Mouse (Mus musculus): Measurements from ENCODE around the gene Ndufs3. TPM values are rescaled to one million over a fixed set of nuclear protein-coding genes. Genes with fewer than 3 reads are reported as not detected.

The Ndufs3 gene
- total RNA-seq (2014; fragmentation: Nextera tagmentation) (200 and 247 TPM in 2 replicates), total RNA-seq (2017) (96.1 and 109 TPM in 2 replicates)

DNA sequence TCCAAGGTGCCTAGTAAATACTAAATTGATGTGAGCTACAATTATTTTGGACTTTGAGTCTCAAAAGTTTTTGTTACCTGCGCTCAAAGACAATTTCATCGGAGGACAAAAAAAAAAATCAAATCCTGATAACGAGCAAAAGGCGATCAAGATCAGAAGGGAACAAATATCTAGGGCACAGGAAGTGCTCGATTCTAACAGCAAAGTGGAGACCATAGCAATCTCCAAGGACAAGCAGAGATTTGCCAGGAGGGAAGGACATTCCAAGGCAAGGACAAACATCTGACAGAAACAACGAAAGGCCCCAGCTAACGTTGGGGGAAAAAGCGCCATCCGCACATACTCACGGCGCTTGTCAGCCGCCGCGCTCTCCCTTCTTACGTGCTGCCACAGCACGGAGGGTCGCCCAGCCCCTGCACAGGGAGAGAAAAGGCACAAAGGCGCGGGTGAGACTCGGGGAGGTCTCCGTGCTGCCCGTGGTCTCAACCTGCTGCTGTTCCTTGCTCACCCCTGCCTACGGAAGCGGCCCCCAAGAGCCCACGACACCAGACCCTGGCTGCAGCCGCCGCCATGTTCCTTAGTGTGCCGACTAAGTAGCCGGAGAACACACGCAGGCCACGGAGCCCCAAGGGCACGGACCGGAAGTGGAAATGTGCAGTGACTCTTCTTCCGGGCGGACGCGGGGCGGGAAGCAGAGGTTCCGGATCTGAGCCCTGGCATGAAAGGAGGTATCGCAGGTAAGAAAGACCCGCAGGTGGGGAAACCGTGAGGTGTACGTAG is at the start of gene Ndufs3, which contains the start of gene Kbtbd4:
Ndufs3 (minus strand) TSS at position 752 of the 780 bp plus-strand sequence.
Kbtbd4 (plus strand) TSS at position 665 of the 780 bp plus-strand sequence.
- ATAC-seq (replicated peaks; ENCODE audit: low FRiP score, low TSS enrichment, poor library complexity, severe bottlenecking): peak; percentile 93

DNA sequence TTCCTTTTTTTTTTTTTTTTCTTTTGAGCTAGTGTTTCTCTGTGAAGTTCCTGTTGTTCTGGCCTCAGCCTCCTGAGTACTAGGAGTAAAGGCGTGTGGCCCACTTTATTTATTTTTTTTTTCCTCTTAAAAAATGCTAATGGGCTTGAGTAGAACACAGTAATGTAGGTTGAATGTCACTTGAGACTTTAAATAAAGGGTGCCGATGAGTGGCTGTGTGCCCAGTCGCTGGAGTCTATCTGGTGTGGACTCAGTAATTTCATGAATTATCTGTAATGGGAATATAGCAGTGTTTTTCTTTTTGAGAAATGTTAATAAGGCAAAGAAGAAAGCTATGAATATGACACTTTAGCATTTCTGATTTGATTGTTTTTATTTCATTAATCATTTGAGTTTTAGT is 48.8 kb upstream of the Ndufs3 start:
- no peak for ATAC-seq (replicated peaks; ENCODE audit: low FRiP score, low TSS enrichment, poor library complexity, severe bottlenecking)

DNA sequence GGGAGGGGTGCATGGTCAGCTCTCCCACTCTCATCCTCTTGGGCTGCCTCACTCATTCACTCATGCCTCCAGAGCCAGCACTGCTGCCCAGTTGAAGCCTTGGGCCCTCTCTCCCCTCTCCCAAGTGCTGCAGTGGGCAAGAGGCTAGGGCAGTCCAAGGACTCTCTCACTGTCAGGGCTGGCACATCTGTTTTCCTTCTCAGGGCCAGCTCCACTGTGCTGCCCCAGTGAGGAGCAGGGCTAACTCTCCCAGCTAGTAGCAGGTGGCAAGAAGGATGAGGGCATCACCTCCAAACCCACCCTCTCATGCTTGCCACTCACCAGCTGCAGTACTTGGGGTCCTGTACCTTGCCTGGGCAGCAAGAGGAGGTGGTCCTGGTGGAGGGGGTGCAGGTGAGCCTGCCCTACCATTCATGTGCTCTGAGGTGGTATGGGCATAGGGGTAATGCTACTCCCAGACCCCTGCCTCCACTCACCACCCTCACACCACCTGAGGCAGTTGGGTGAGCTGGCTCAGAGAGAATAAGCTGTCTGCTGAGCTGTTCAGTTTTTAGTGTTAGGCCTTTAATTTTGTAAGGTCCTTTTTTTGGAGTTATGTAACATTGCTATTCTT is 46.1 kb upstream of the Ndufs3 start:
- ATAC-seq (replicated peaks; ENCODE audit: low FRiP score, low TSS enrichment, poor library complexity, severe bottlenecking): peak; percentile 35

DNA sequence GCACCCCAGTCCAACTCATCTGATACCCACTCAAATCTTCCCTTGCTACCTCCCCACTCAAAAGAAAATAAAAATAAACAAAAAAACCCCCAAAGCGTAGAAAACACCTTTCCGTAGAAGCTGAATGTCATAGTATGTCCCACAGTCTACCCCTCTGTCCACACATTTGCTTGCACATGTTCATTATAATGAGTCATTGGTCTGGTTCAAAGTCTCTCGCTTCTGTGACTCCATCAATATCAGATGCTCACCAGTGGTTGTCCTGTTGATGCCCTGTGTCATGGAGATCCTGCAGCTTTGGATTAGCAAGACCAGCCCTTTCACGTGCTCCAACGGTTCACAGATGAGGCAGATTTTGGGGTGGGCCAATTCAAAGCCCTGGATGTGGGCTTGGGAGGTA is 45.5 kb upstream of the Ndufs3 start:
- ATAC-seq (replicated peaks; ENCODE audit: low FRiP score, low TSS enrichment, poor library complexity, severe bottlenecking): no peak

DNA sequence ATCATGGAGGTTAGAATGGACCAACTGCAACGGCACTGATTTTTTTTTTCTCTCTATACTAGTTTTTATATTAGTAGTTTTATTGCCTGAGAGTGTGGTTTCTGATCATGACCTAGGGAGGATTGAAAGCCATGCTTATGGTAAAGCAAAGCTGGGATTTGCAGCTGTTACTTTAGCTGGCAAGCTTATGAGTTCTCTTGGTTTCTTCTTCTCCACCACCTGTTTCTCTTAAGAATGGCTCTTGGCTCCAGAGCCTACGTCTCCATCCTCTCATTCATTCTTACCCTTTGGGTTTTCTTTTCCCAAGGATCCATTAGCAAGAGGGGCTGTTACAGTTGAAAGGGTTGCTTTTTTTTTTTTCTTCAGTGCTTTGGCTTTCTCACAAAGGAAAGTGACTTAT is 37.1 kb upstream of the Ndufs3 start:
- ATAC-seq (replicated peaks; ENCODE audit: low FRiP score, low TSS enrichment, poor library complexity, severe bottlenecking): no peak

DNA sequence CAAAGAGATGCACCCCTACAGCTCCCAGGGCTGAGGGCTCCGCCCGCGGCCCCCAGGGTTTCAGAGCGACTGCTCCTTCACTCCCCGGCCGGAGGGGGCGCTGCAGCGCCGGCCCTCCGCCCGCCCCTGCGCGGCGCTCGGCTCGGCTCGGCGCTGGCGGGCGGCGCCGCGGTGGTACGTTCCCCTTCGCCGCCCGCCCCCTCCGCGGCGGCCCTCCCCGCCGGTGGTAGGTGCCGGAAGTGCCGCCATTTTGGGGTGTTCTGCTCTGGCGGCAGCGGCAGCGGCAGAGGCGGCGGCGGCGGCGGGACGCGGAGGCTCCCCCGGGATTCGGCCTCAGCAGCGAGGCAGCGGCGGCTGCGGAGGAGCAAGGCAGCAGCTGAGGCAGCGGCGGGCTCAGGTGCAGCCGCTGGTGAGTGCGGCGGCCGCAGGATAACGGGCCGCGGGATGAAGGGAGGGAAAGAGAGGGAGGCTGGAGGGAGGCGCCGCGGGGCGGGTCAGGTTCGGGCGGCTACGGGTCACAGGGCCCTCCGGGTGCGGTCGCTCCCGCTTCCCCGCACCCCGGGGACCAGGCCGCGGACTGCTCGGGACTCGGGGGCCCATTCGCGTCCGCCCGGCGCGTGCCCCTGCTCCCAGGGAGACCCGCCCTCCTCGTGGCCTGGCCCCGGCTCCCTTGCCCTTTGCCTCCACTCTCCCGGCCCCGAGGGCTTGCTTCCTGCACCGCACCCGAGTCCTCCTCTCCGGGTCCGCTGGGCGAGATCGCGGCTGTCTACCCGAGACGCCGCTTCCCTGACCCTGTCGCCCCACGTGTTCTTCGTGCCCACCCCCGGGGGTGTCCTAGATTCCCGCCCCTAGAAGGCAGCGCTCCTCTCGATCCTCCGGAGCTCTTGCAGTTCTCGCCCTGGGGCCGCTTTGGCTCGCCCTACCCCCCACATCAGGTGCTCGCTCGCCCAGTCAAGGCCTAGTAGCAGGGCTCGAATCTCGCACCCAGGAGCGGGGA is 35.9 kb upstream of the Ndufs3 start, which contains the start of gene Celf1:
Celf1 (plus strand) TSS at position 150 of the 997 bp plus-strand sequence.
- peak; percentile 81 for ATAC-seq (replicated peaks; ENCODE audit: low FRiP score, low TSS enrichment, poor library complexity, severe bottlenecking)

DNA sequence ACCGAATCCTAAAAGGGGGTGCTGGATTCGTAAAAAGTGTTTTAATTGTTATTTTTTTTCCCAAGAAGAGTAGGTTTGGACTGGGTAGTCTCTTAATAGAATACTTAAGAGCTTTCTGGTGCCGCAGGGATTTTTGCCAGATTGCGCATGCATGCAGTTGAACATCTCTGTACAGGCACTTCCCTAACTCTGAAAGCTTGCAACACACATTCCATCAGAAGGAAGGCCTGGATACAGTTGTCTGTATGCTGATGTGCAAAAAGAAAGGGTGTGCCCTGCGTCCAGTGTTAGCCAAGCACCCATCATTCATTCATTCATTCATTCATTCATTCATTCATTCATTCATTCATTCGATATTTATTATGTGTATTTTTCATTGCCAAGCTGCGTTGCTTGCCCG is 35.1 kb upstream of the Ndufs3 start:
- no peak for ATAC-seq (replicated peaks; ENCODE audit: low FRiP score, low TSS enrichment, poor library complexity, severe bottlenecking)

DNA sequence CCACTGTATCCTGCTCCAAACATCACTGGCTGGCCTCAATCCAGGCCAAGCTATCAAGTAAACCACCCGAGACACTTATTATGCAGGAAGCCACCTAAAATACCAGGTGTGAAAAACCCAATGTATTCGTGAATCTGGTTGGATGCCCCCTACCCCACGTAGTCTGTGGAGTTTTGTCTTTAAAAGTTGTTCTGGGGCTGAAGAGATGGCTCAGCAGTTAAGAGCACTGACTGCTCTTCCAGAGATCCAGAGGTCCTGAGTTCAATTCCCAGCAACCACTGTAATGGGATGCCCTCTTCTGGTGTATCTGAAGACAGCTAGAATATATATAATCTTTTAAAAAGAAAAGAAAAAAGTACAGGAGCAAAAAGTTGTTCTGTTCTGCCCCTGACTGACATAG is 33.7 kb upstream of the Ndufs3 start:
- no peak for ATAC-seq (replicated peaks; ENCODE audit: low FRiP score, low TSS enrichment, poor library complexity, severe bottlenecking)

DNA sequence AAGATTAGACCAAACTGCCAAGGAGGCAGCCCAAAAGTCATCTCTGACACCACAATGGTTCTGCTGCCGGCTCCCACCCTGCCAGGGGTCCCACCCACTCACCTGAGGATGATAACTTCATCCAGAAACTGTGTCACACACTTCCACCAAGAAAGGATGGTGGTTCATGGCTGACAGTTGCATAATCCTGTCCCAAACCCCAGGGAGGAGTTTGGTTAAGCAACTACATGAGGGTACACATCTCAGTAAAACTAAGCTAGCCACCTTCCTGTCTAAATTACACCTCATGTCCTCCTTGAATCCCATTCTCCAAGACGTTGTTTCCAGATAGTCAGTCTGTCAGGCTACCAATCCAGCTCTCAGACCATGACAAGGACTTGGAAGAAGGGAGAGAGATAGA is 27.6 kb upstream of the Ndufs3 start:
- no peak for ATAC-seq (replicated peaks; ENCODE audit: low FRiP score, low TSS enrichment, poor library complexity, severe bottlenecking)

DNA sequence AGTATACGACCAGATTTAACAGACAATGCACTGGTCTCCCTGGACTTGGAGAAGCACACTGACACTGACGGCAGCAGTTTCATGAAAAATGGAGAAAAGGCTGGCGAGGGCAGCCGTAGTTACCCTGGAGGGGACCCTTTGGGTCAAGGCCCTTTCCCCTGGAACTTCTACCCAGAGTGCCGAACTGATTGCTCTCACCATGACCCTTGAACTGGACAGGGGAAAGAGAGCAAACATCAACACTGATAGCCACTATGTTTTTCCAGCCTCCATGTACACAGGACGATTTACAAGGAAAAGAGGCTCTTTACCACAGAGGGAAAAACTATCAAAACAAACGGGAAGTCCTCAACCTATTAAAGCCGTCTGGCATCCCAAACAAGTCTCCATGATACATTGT is 27.2 kb upstream of the Ndufs3 start:
- no peak for ATAC-seq (replicated peaks; ENCODE audit: low FRiP score, low TSS enrichment, poor library complexity, severe bottlenecking)

DNA sequence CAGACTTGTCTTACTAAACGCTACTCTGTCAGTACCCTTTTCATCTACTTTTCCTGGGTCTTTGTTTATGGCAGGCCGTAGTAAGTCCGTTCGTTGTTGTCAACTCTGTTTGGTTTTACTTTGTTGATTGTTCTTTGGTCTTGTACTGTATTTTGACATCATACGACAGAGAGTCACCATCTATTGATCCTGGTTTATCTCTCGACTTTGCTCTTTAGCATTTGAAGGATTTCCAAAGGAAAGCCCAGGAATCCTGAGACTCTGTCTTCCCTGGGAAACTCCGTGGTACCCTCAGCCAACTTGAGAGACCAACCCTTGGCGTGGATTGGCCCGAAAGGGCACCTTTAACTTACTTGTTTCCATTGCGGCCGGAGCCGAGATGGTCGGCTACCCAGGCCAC is 23.9 kb upstream of the Ndufs3 start:
- no peak for ATAC-seq (replicated peaks; ENCODE audit: low FRiP score, low TSS enrichment, poor library complexity, severe bottlenecking)

DNA sequence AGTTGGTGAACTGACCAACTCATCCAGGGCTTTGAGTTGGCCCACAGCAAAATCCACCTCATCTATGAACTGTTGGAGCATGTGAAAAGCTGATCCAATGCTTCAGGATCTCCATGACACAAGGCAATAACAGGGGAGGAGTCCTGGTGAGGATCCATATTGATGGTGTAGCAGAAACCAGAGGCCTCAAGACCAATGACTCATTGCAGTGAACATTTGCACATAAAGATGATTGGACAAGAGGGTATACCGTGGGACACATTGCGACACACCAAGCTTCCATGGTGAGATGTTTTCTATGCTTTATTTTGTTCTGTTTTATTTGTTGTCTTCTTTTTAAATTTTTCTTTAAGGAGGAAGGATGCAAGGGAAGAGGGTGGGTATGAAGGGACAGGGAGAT is 18.0 kb upstream of the Ndufs3 start:
- ATAC-seq (replicated peaks; ENCODE audit: low FRiP score, low TSS enrichment, poor library complexity, severe bottlenecking): no peak

DNA sequence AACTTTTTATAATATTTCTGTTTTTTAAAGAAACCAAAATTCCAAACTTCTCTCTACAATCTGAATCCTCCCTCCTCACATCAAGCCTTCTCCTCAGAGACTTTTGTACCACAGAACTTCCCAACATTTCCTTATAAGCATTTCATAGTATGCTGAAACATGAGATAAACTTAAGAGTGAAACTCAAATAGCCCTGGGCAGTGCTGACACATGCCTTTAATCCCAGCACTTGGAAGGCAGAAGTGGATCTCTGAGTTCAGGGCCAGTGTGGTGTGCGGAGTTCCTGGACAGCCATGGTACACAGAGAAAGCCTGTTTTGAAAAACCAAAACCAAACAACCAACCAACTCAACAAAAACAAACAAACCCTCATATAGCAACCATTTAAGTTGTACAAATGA is 16.6 kb upstream of the Ndufs3 start:
- ATAC-seq (replicated peaks; ENCODE audit: low FRiP score, low TSS enrichment, poor library complexity, severe bottlenecking): no peak

DNA sequence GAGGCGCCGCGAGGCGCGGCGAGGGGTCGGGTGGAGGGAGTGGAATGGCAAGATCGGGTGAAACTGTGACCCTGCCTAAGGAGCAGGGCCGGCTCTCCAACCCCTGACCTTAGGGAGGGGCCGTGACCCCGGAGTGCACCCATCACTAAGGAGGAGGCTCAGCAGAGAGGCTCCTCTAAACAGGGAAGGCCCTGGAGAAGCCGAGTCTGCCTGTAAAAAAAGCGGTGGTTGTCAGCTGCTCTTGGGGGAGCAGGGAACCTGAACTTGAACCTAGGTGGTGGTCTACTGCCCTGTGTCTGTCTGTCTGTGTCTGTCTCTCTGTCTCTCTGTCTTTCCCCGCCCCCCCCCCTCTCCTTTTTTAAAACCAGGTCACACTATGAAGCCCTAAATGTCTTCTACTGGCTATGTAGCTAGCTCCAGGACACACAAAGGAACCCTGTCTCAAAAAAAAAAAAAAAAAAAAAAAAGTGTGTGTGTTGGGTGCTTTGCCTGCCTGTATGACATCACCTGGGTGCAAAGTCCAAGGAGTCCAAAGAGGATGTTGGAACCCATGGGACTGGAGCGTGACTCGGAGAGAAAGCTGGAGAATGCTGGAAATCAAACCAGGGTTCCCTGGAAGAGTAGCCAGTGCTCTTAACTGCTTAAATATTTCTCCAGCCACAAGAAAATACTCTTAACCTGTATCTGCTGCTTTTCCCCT is 13.5 kb upstream of the Ndufs3 start:
- peak; percentile 49 for ATAC-seq (replicated peaks; ENCODE audit: low FRiP score, low TSS enrichment, poor library complexity, severe bottlenecking)

DNA sequence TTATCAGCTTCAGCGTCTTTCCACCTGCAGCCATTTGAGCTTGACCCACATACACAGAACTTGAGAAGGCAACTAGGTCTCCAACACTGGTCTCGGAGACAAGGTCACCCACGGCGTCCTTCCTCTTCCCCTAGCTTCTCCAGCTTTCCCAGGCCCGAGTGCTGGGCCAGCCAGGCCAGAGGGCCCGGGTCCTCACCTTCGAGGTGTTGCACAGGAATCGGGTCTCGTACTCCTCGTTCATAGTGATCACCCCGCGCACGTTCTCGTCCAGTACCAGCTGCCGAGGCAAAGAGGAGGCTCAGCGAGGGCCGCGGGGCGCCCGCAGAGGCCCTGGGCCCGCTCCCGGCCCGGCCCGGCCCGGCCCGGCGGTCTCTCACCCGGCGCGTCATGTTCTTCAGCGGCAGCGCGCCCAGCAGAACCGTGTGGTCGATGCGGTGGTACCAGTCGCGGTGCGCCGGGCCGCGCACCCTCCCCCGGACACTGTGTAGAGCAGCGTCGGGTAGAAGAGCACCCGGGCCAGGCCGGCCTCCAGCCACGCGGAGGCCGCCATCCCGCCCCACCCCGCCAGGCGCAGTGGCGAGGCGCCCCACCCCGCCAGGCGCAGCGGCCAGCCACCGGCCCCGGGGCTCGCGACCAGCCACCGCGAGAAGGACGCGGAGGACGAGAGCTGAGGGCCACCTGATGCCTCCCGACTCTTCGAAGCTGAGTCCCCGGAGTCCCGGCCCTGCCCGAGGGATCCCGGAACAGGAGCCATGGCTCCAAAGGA is 12.8 kb upstream of the Ndufs3 start:
- peak; percentile 80 for ATAC-seq (replicated peaks; ENCODE audit: low FRiP score, low TSS enrichment, poor library complexity, severe bottlenecking)

DNA sequence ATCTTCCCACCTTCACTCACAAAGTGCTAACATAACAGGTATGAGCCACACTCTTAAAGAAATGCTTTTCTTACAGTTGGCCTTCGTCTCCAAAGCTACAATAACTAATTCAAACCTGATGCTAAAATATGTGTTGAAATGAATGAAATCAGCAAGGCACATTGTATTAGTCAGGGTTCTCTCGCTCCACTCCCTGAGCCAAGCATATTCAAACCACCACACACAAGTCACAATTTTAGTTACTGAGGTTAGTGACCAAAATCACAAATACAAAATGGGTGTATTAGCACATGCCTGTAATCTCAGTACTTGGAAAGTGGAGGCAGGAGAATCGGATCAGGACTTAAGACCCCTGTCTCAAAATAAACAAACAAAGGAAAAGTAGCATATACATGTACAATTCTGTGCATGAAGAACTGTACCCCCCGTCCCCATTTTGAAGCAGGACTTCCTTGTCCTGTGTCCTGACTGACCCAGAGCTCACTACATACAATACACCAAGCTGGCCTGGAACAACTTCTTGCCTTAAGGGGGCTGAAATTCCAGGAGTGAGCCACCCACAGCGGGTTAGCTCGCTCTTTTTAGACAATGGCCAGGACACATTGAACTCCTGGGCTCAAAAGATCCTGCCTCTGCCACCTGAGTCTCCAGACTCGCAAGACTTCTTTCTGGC is 12.1 kb upstream of the Ndufs3 start:
- ATAC-seq (replicated peaks; ENCODE audit: low FRiP score, low TSS enrichment, poor library complexity, severe bottlenecking): peak; percentile 13

DNA sequence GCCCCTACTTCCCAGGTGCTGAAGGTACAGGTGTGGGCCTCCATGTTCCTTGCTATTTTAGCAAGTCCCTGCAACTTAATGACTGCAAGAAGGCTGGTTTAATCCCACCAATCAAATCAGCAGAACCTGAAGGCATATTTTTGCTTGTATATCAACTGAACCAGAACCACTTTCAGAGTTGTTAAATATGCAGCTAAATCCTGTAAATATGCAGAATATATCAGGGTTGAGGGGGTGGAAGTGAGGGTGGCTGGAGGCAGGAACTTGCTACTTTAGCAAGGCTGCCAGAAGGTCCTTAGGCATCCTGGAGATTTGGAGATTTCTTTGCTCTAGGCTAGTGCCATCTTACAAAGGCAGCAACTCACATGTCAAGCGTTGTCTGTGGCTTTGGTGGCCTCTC is 10.9 kb upstream of the Ndufs3 start:
- ATAC-seq (replicated peaks; ENCODE audit: low FRiP score, low TSS enrichment, poor library complexity, severe bottlenecking): no peak

DNA sequence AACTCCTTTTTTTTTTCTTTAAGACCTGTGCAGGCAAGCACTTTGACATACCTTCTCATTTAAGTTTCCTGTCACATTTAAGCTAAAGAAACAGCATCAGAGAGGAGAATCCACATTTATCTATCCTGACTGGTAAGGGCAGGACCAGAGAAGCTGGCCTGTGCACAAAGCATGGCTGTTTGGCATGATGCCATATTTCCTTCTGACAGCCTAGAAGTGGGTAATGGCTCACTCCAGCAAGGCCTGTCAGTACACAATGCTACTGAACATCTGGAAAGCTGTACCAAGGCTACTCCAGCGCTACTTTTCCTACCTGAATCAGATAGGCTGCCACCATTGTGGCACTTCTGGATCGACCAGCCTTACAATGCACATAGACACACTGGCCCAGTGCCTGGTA is 9.0 kb upstream of the Ndufs3 start:
- ATAC-seq (replicated peaks; ENCODE audit: low FRiP score, low TSS enrichment, poor library complexity, severe bottlenecking): peak; percentile 35; the same call in 1 of the 2 replicates
